Mouse (Mus musculus): Measurements from ENCODE around the gene Gopc. TPM values are rescaled to one million over a fixed set of nuclear protein-coding genes. Genes with fewer than 3 reads are reported as not detected.

Gopc gene
- 30.9 and 31.4 TPM in 2 replicates for polyA plus RNA-seq (2012; rRNA removed)

DNA sequence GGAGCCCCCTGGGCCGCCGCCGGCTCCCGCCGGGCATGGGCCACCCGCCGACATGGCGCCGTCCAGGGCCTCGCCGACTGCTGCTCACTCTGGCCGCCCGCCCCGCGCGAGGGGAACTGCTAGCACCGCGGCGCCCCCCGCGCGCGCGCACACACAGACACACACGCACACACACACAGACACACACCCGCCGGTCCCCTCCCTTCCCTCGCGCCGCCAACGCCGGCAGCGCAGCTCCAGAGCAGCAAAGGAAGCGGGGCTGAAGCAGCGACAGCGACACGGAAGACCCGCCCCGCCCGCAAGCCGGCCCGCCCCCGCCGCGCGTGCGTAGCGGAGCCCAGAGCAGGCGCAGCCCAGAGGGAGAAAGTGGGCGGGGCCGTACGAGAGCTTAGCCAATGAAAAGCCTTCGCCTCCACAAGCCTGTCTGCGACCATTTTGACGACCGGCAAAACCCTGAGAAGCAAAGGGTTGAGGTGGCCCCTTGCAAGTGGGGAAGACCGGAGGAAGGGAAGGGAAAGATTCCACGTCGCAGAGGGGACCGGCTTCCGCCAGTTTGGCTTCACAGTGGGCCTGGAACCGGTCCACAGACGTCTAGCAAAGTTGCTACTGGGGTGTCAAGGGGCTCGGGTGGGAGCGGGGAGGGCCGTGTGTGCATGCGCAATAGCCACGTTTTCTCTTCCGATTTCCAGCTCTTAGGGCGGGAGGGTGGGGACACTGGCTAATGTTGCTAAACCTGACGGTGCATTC, at the start of gene Gopc:
Gene Gopc (minus strand): TSS at position 280 of the 747 bp plus-strand sequence.
- DNase-seq, result peak; percentile 97 to 98
- peak; percentile 62; the same call in 1 of the 2 replicates for TF ChIP-seq POLR2A (IDR thresholded peaks at IDR 0.05; ENCODE audit: borderline replicate concordance, insufficient read depth, low read length)
- no peak for TF ChIP-seq CTCF (IDR thresholded peaks at IDR 0.05; ENCODE audit: borderline replicate concordance, insufficient read depth, low read depth, low read length)
- peaks cover 5% of the 10 kb centered on the region; the same call in 1 of the 2 replicates for H3K4me1 ChIP-seq (ENCODE audit: control insufficient read depth, insufficient read depth, low read length)
- H3K4me3 ChIP-seq (replicated peaks; ENCODE audit: insufficient read depth, low read depth, low read length), result peak within 1 kb of the TSS; percentile 97
- no peaks in the 10 kb centered on the region for H3K27me3 ChIP-seq (ENCODE audit: control insufficient read depth, insufficient read depth, low read length)
- 1% methylated on average over 67 of the region's 71 CpGs for WGBS
- peak within 1 kb of the TSS; percentile 73 for H3K27ac ChIP-seq (ENCODE audit: insufficient read depth, low read length)

DNA sequence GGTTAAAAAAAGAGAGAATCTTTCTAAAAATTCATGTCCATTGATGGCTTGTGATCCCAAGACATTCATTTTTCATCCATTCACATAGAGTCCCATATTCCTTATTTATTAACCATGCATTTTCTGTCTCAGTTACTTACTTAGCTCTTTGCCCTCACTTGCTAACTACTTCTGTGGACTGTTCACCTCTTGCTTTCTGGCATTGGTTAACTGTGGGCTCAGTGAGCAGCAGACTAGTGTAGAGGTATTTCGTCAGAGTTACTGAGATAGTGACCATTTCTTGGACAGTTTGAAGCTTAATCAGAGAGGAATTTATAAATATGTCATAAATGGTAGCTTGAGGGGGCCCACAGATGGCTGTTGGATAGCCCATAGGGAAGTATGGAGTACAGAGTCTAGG, 49.0 kb upstream of the Gopc start:
- no peak for TF ChIP-seq CTCF (IDR thresholded peaks at IDR 0.05; ENCODE audit: borderline replicate concordance, insufficient read depth, low read depth, low read length)
- TF ChIP-seq POLR2A (IDR thresholded peaks at IDR 0.05; ENCODE audit: borderline replicate concordance, insufficient read depth, low read length), result no peak
- WGBS, result 90% methylated on average over 1 of the region's 1 CpGs

DNA sequence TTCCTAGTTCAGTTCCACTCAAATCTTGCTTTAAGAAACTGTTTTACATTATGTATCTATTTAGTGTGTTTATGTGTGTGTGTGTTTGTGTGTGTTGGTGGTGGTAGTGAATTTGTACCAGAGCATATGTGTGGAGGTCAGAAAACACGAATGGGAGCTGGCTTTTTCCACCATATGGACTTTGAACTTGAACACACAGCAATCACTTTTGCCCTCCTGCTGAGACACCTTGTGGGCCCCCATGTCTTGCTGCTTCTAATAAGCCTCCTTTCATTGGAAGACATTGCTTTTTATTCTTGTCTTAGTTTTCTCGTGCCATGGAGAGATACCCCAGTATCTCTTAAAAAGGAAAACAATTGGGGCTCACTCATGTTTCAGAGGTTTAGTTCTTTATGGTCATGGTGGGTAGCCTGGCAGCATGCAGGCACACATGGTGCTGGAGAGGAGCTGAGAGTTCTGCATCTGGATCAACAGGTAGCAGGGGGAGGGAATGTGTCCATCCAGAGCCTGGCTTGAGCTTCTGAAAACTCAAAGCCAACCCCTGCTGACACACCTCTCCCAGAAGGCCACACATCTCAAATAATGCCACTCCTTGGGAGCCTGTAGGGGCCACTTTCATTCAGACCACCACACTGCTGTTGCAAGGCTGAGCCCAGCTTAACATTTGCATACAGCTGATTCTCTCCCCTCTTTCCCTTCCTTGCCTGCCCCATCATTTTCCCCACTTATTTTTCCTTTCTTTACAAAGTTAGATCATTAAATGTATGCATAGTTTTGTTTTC, 45.9 kb upstream of the Gopc start:
- TF ChIP-seq POLR2A (IDR thresholded peaks at IDR 0.05; ENCODE audit: borderline replicate concordance, insufficient read depth, low read length) (no peak), CTCF (IDR thresholded peaks at IDR 0.05; ENCODE audit: borderline replicate concordance, insufficient read depth, low read depth, low read length) (no peak)

More for the DNA sequence above, 49.0 kb upstream of the Gopc start:
- H3K27ac ChIP-seq (ENCODE audit: insufficient read depth, low read length), result no peak overlapping the region
- H3K4me1 ChIP-seq (ENCODE audit: control insufficient read depth, insufficient read depth, low read length), result peaks cover 5% of the 10 kb centered on the region; the same call in 1 of the 2 replicates
- no peak for DNase-seq
- H3K27me3 ChIP-seq (ENCODE audit: control insufficient read depth, insufficient read depth, low read length), result no peaks in the 10 kb centered on the region
- H3K4me3 ChIP-seq (replicated peaks; ENCODE audit: insufficient read depth, low read depth, low read length), result no peak overlapping the region

DNA sequence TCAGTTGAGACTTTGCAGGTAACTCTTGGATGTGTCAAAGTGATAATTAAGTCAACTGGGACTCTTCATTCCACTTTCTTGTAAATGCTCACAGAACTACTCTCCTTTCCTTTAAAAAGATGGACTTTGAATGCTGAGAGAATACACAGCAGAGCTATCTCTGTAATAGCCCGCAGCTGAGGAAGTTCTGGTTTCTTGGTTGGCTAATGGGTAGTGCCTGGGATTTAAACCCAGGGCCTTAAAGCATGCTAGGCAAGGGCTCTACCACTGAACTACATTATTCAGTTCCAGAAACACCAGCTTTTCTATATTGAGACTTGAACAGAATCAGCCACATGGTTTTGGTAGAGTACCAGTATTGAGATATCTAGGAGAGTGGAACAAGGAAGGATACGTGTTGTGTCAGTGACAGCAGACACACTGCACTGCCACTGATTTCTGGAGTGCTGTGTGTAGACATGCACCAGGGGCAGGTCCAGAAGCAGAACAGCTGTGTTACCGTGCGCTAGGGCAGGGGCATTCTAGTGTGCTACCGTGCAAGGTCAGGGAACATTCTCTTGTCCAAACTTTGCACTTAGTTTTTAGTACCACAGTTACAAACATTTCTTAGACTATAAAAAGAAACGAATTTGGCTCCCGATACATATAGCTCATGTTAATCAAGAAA, 44.5 kb upstream of the Gopc start:
- Histone ChIP-seq H3K4me1 (ENCODE audit: control insufficient read depth, insufficient read depth, low read length) (peaks cover 5% of the 10 kb centered on the region), H3K27ac (ENCODE audit: insufficient read depth, low read length) (no peak overlapping the region), H3K4me3 (replicated peaks; ENCODE audit: insufficient read depth, low read depth, low read length) (no peak overlapping the region), H3K27me3 (ENCODE audit: control insufficient read depth, insufficient read depth, low read length) (no peaks in the 10 kb centered on the region)
- no peak for DNase-seq
- WGBS, result 82% methylated on average over 7 of the region's 7 CpGs
- TF ChIP-seq POLR2A (IDR thresholded peaks at IDR 0.05; ENCODE audit: borderline replicate concordance, insufficient read depth, low read length) (no peak), CTCF (IDR thresholded peaks at IDR 0.05; ENCODE audit: borderline replicate concordance, insufficient read depth, low read depth, low read length) (no peak)

More for the DNA sequence above, 45.9 kb upstream of the Gopc start:
- no peak for DNase-seq
- Histone ChIP-seq H3K4me1 (ENCODE audit: control insufficient read depth, insufficient read depth, low read length) (peaks cover 5% of the 10 kb centered on the region), H3K4me3 (replicated peaks; ENCODE audit: insufficient read depth, low read depth, low read length) (no peak overlapping the region), H3K27ac (ENCODE audit: insufficient read depth, low read length) (no peak overlapping the region), H3K27me3 (ENCODE audit: control insufficient read depth, insufficient read depth, low read length) (no peaks in the 10 kb centered on the region)
- WGBS, result 14% methylated on average over 2 of the region's 2 CpGs

DNA sequence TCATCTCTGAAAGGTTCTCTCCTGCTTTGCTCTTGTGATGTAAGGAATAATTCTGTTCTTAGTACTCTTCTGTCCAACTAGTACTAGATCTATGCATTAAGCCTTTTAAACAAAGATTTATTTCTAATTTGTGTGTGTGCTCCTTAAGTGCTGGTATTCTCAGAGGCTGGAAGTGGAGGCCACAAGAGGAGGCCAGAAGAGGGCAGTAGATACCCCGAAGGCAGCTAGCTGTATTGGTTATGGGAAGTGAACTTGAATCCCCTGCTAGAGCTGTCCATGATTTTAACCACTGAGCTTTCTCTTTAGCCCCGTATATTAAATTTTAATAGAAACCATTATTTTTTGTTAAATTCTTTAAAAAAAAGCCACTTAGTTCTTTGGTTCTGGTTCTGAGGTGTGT, 41.2 kb upstream of the Gopc start:
- Histone ChIP-seq H3K4me1 (ENCODE audit: control insufficient read depth, insufficient read depth, low read length) (peaks cover 7% of the 10 kb centered on the region), H3K27ac (ENCODE audit: insufficient read depth, low read length) (no peak overlapping the region), H3K27me3 (ENCODE audit: control insufficient read depth, insufficient read depth, low read length) (no peaks in the 10 kb centered on the region), H3K4me3 (replicated peaks; ENCODE audit: insufficient read depth, low read depth, low read length) (no peak overlapping the region)
- TF ChIP-seq POLR2A (IDR thresholded peaks at IDR 0.05; ENCODE audit: borderline replicate concordance, insufficient read depth, low read length), result no peak
- peak; percentile 18; the same call in 1 of the 2 replicates for TF ChIP-seq CTCF (IDR thresholded peaks at IDR 0.05; ENCODE audit: borderline replicate concordance, insufficient read depth, low read depth, low read length)
- no peak for DNase-seq
- WGBS, result 74% methylated on average over 2 of the region's 2 CpGs

DNA sequence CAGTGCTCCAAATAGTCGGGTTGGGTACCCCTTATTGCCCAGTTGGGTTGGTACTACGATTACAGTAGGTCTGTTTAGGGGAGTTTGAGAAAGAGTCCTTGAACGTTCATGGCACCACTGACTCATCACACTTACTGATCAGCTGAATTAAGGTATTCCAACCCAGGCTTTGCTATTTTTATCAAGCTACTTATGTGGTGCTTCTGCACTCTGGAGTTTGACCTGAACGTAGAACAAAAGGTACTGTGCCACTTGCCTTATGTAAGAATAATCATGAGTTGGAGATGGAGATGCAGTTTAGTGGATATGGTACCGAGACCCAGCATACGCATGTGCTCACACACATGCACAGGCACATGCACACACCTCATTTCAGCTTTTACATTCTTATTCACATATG, 39.8 kb upstream of the Gopc start:
- WGBS, result 75% methylated on average over 6 of the region's 6 CpGs
- no peaks in the 10 kb centered on the region for H3K27me3 ChIP-seq (ENCODE audit: control insufficient read depth, insufficient read depth, low read length)
- TF ChIP-seq CTCF (IDR thresholded peaks at IDR 0.05; ENCODE audit: borderline replicate concordance, insufficient read depth, low read depth, low read length), result no peak
- no peak for TF ChIP-seq POLR2A (IDR thresholded peaks at IDR 0.05; ENCODE audit: borderline replicate concordance, insufficient read depth, low read length)

DNA sequence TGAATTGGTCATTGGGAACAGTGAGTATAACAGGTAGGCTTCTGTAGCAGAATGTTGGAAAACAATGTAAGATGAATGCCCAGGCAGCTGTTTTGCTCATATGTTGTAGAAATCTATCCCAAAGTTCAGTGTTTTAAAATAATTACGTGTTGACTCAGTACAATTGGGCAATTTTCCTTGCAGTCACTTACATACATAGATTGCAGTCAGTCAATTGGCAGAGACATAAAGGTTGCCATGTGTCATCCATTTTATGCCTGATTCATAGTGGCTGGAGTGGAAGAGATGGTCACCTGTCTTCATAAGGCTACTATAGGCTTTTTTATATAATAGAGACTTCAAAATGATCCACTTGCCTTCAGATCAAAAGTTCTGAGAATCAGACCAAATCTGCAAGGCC, 38.6 kb upstream of the Gopc start:
- WGBS, result 59% methylated on average over 1 of the region's 1 CpGs
- DNase-seq, result no peak
- Histone ChIP-seq H3K27me3 (ENCODE audit: control insufficient read depth, insufficient read depth, low read length) (no peaks in the 10 kb centered on the region), H3K4me1 (ENCODE audit: control insufficient read depth, insufficient read depth, low read length) (peaks cover 2% of the 10 kb centered on the region), H3K4me3 (replicated peaks; ENCODE audit: insufficient read depth, low read depth, low read length) (no peak overlapping the region), H3K27ac (ENCODE audit: insufficient read depth, low read length) (no peak overlapping the region)
- no peak for TF ChIP-seq POLR2A (IDR thresholded peaks at IDR 0.05; ENCODE audit: borderline replicate concordance, insufficient read depth, low read length)

More for the DNA sequence above, 39.8 kb upstream of the Gopc start:
- Histone ChIP-seq H3K27ac (ENCODE audit: insufficient read depth, low read length) (no peak overlapping the region), H3K4me3 (replicated peaks; ENCODE audit: insufficient read depth, low read depth, low read length) (no peak overlapping the region), H3K4me1 (ENCODE audit: control insufficient read depth, insufficient read depth, low read length) (peaks cover 5% of the 10 kb centered on the region)
- DNase-seq, result no peak
